Mouse (Mus musculus) hindbrain, embryonic 15.5 days (tissue): ENCODE data around the gene Cxcr5. TPM values are rescaled to one million over a fixed set of nuclear protein-coding genes. Genes with fewer than 3 reads are reported as not detected.

ENCODE experiments used
- ATAC-seq: fragments of 200-750 bp; cut with Nextera tagmentation; 2 replicates; pipeline ENCODE4 v1.8.0; 2017; ENCODE audit warnings: low read depth, moderate number of reproducible peaks, moderate TSS enrichment; ENCODE audit not compliant: low FRiP score
- H3K27ac ChIP-seq: fragments of 300-500 bp; sonication (generic); replicated peaks from 2 replicates; pipeline ENCODE4 v1.5.1; 2015; ENCODE audit warnings: mild to moderate bottlenecking, inconsistent platforms
- H3K27me3 ChIP-seq: fragments of 300-500 bp; sonication (generic); 2 replicates; pipeline ENCODE4 v1.6.1; 2015; ENCODE audit warnings: control low read depth, inconsistent platforms
- H3K36me3 ChIP-seq: fragments of 300-500 bp; sonication (generic); 2 replicates; pipeline ENCODE4 v1.6.1; 2015; ENCODE audit warnings: control low read depth, inconsistent platforms
- H3K4me1 ChIP-seq: fragments of 300-500 bp; sonication (generic); replicated peaks from 2 replicates; pipeline ENCODE4 v1.6.1; 2015; ENCODE audit warnings: control low read depth, inconsistent platforms
- H3K4me2 ChIP-seq: fragments of 300-500 bp; sonication (generic); 2 replicates; pipeline ENCODE4 v1.6.1; 2015; ENCODE audit warnings: moderate library complexity, mild to moderate bottlenecking, inconsistent platforms
- H3K4me3 ChIP-seq: fragments of 300-500 bp; sonication (generic); 2 replicates; pipeline ENCODE4 v1.5.1; 2015; ENCODE audit warnings: mild to moderate bottlenecking, inconsistent platforms
- H3K9ac ChIP-seq: fragments of 300-500 bp; sonication (generic); 2 replicates; pipeline ENCODE4 v1.6.1; 2015; ENCODE audit warnings: inconsistent platforms
- H3K9me3 ChIP-seq: fragments of 300-500 bp; sonication (generic); 2 replicates; pipeline ENCODE4 v1.6.1; 2016; ENCODE audit warnings: control low read depth, inconsistent platforms
- WGBS: fragments of 180-500 bp; shearing (Covaris S2); methylation state at CpG from one replicate; pipeline ENCODE4 v1.1.7; 2015; 5-methylcytosine and 5-hydroxymethylcytosine counted together
- polyA plus RNA-seq: library from polyadenylated mRNA; unstranded; fragments of >200 nt; fragmentation: Nextera tagmentation; extraction: Ambion mirVana; gene quantifications from 2 replicates; pipeline ENCODE4 v1.2.1, GENCODE M21; 2015

Gene Cxcr5
- polyA plus RNA-seq, 1 experiment from 2014 or later = not detected

- H3K9ac ChIP-seq = 0 out of 2 replicates have a peak overlapping the region, but pooled peaks have one; percentile 10
- H3K4me3 ChIP-seq = no peak overlapping the region
- H3K27me3 ChIP-seq = no peaks in the 10 kb centered on the region
- peak overlapping the region; percentile 47; the same call in 1 of the 2 replicates for H3K27ac ChIP-seq
- H3K9me3 ChIP-seq = no peaks in the 10 kb centered on the region
- peak overlapping the region; percentile 43 for H3K4me2 ChIP-seq
- H3K4me1 ChIP-seq = peaks cover 31% of the 10 kb centered on the region
- H3K36me3 ChIP-seq = no peaks in the 10 kb centered on the region
- WGBS = 3% methylated on average over 18 of the region's 18 CpGs
- peak; percentile 27; the same call in 1 of the 2 replicates for ATAC-seq
Measured at GRCm38 (mm10) chr9:44598899-44599495, 37.3 kb upstream of the Cxcr5 start.

- H3K4me3 ChIP-seq = no peak overlapping the region
- H3K27me3 ChIP-seq = no peaks in the 10 kb centered on the region
- peaks cover 18% of the 10 kb centered on the region for H3K4me1 ChIP-seq
- no peak for ATAC-seq
- no peak overlapping the region for H3K27ac ChIP-seq
- no peak overlapping the region for H3K4me2 ChIP-seq
- no peaks in the 10 kb centered on the region for H3K9me3 ChIP-seq
- WGBS = 91% methylated on average over 2 of the region's 2 CpGs
- no peaks in the 10 kb centered on the region for H3K36me3 ChIP-seq
- H3K9ac ChIP-seq = no peak overlapping the region
Measured at GRCm38 (mm10) chr9:44597742-44598141, 36.1 kb upstream of the Cxcr5 start.

- H3K27ac ChIP-seq = no peak overlapping the region
Measured at GRCm38 (mm10) chr9:44595537-44595930, 33.9 kb upstream of the Cxcr5 start.

GRCm38 (mm10) chr9:44594901-44595536 is 33.3 kb upstream of the Cxcr5 start:
- Histone ChIP-seq H3K4me1 (peaks cover 16% of the 10 kb centered on the region), H3K27ac (no peak overlapping the region), H3K36me3 (no peaks in the 10 kb centered on the region), H3K27me3 (no peaks in the 10 kb centered on the region), H3K9ac (no peak overlapping the region), H3K9me3 (no peaks in the 10 kb centered on the region), H3K4me2 (no peak overlapping the region), H3K4me3 (no peak overlapping the region)
- WGBS = 80% methylated on average over 9 of the region's 9 CpGs
- ATAC-seq = no peak

More at GRCm38 (mm10) chr9:44595537-44595930, 33.9 kb upstream of the Cxcr5 start:
- H3K36me3 ChIP-seq = no peaks in the 10 kb centered on the region
- no peaks in the 10 kb centered on the region for H3K9me3 ChIP-seq
- no peak overlapping the region for H3K4me2 ChIP-seq
- no peak overlapping the region for H3K4me3 ChIP-seq
- ATAC-seq = no peak
- no peaks in the 10 kb centered on the region for H3K27me3 ChIP-seq
- 85% methylated on average over 1 of the region's 1 CpGs for WGBS
- peaks cover 16% of the 10 kb centered on the region for H3K4me1 ChIP-seq
- H3K9ac ChIP-seq = no peak overlapping the region

- Histone ChIP-seq H3K27ac (no peak overlapping the region), H3K36me3 (no peaks in the 10 kb centered on the region), H3K4me3 (no peak overlapping the region), H3K4me2 (no peak overlapping the region), H3K9me3 (no peaks in the 10 kb centered on the region), H3K27me3 (no peaks in the 10 kb centered on the region), H3K9ac (no peak overlapping the region), H3K4me1 (peaks cover 8% of the 10 kb centered on the region)
- WGBS = 90% methylated on average over 4 of the region's 4 CpGs
- no peak for ATAC-seq
Measured at GRCm38 (mm10) chr9:44593886-44594285, 32.2 kb upstream of the Cxcr5 start.

GRCm38 (mm10) chr9:44593221-44593620 is 31.5 kb upstream of the Cxcr5 start:
- Histone ChIP-seq H3K27ac (no peak overlapping the region), H3K36me3 (no peaks in the 10 kb centered on the region), H3K9ac (no peak overlapping the region), H3K9me3 (no peaks in the 10 kb centered on the region), H3K4me3 (no peak overlapping the region), H3K4me2 (no peak overlapping the region), H3K27me3 (no peaks in the 10 kb centered on the region), H3K4me1 (peaks cover 1% of the 10 kb centered on the region; the same call in 1 of the 2 replicates)
- 83% methylated on average over 4 of the region's 4 CpGs for WGBS
- ATAC-seq = no peak

- ATAC-seq = no peak
- 77% methylated on average over 7 of the region's 7 CpGs for WGBS
Measured at GRCm38 (mm10) chr9:44591595-44592188, 30.0 kb upstream of the Cxcr5 start.

GRCm38 (mm10) chr9:44590969-44591368 is 29.3 kb upstream of the Cxcr5 start:
- Histone ChIP-seq H3K4me1 (no peaks in the 10 kb centered on the region), H3K4me3 (no peak overlapping the region), H3K36me3 (no peaks in the 10 kb centered on the region), H3K27ac (no peak overlapping the region), H3K9ac (no peak overlapping the region), H3K27me3 (no peaks in the 10 kb centered on the region), H3K9me3 (no peaks in the 10 kb centered on the region), H3K4me2 (no peak overlapping the region)
- ATAC-seq = no peak
- whole genome bisulfite sequencing = 1% methylated on average over 2 of the region's 2 CpGs

More at GRCm38 (mm10) chr9:44591595-44592188, 30.0 kb upstream of the Cxcr5 start:
- Histone ChIP-seq H3K9ac (no peak overlapping the region), H3K36me3 (no peaks in the 10 kb centered on the region), H3K27me3 (no peaks in the 10 kb centered on the region), H3K4me3 (no peak overlapping the region), H3K27ac (no peak overlapping the region), H3K4me1 (no peaks in the 10 kb centered on the region), H3K4me2 (no peak overlapping the region), H3K9me3 (no peaks in the 10 kb centered on the region)

- Histone ChIP-seq H3K27ac (no peak overlapping the region), H3K4me1 (no peaks in the 10 kb centered on the region), H3K4me3 (no peak overlapping the region), H3K27me3 (no peaks in the 10 kb centered on the region), H3K9ac (no peak overlapping the region), H3K4me2 (no peak overlapping the region), H3K36me3 (no peaks in the 10 kb centered on the region), H3K9me3 (no peaks in the 10 kb centered on the region)
- ATAC-seq = no peak
Measured at GRCm38 (mm10) chr9:44589095-44589494, 27.4 kb upstream of the Cxcr5 start.

- no peak for ATAC-seq
- Histone ChIP-seq H3K27ac (no peak overlapping the region), H3K4me1 (no peaks in the 10 kb centered on the region), H3K4me2 (no peak overlapping the region), H3K4me3 (no peak overlapping the region), H3K9ac (no peak overlapping the region), H3K9me3 (no peaks in the 10 kb centered on the region), H3K36me3 (no peaks in the 10 kb centered on the region), H3K27me3 (no peaks in the 10 kb centered on the region)
- 74% methylated on average over 9 of the region's 9 CpGs for WGBS
Measured at GRCm38 (mm10) chr9:44588605-44589004, 26.9 kb upstream of the Cxcr5 start.

GRCm38 (mm10) chr9:44587262-44588160 is 25.8 kb upstream of the Cxcr5 start:
- Histone ChIP-seq H3K9ac (no peak overlapping the region), H3K27ac (no peak overlapping the region), H3K4me1 (no peaks in the 10 kb centered on the region), H3K4me3 (no peak overlapping the region), H3K36me3 (no peaks in the 10 kb centered on the region), H3K4me2 (no peak overlapping the region), H3K9me3 (no peaks in the 10 kb centered on the region), H3K27me3 (no peaks in the 10 kb centered on the region)
- ATAC-seq = no peak
- WGBS = 89% methylated on average over 9 of the region's 9 CpGs
